Mouse (Mus musculus): ENCODE data around the gene C130032M10Rik. TPM values are rescaled to one million over a fixed set of nuclear protein-coding genes. Genes with fewer than 3 reads are reported as not detected.

Gene C130032M10Rik
- polyA plus RNA-seq, 1 experiment: 0.06 TPM

GRCm38 (mm10) chr9:114543882-114544753, 28.6 kb downstream of the C130032M10Rik start:
- TF ChIP-seq POLR2AphosphoS2 (IDR thresholded peaks at IDR 0.05; ENCODE audit: insufficient read length, low read depth) (no peak), MYOD1 (IDR thresholded peaks at IDR 0.05; ENCODE audit: control insufficient read depth in 1 of 3, insufficient read length in 2 of 3, low read depth in 2 of 3) (no peak), MYOG (IDR thresholded peaks at IDR 0.05; ENCODE audit: control insufficient read depth in 1 of 3, insufficient read depth in 1 of 3, insufficient read length in 2 of 3, low read depth in 2 of 3) (no peak), POLR2A (IDR thresholded peaks at IDR 0.05; ENCODE audit: insufficient read length, low read depth) (no peak), TCF12 (IDR thresholded peaks at IDR 0.05; ENCODE audit: insufficient read depth, poor library complexity, severe bottlenecking) (no peak), REST (IDR thresholded peaks at IDR 0.05; ENCODE audit: insufficient read depth, insufficient read length) (no peak), MAX (IDR thresholded peaks at IDR 0.05; ENCODE audit: low read depth) (no peak), SRF (IDR thresholded peaks at IDR 0.05; ENCODE audit: control insufficient read depth, insufficient read length, low read depth) (no peak), CEBPB (IDR thresholded peaks at IDR 0.05; ENCODE audit: insufficient read depth, poor library complexity, severe bottlenecking) (no peak), E2F4 (IDR thresholded peaks at IDR 0.05; ENCODE audit: insufficient read depth) (no peak), TCF3 (IDR thresholded peaks at IDR 0.05; ENCODE audit: insufficient read length, low read depth) (no peak)
- H3K36me3 ChIP-seq (ENCODE audit: control insufficient read depth, insufficient read depth): no peaks in the 10 kb centered on the region
- no peak overlapping the region for H3K4me3 ChIP-seq

GRCm38 (mm10) chr9:114544754-114545393, 29.4 kb downstream of the C130032M10Rik start:
- Histone ChIP-seq H3ac (ENCODE audit: control insufficient read depth, insufficient read length) (no peak overlapping the region), H3K79me2 (ENCODE audit: control insufficient read depth, insufficient read depth) (no peaks in the 10 kb centered on the region), H3K4me2 (ENCODE audit: low read depth) (peak overlapping the region; percentile 18), H3K36me3 (ENCODE audit: control insufficient read depth, insufficient read depth) (no peaks in the 10 kb centered on the region), H3K4me3 (no peak overlapping the region), H3K27me3 (ENCODE audit: control insufficient read depth, insufficient read depth, insufficient read length) (no peaks in the 10 kb centered on the region)
- TF ChIP-seq POLR2A (IDR thresholded peaks at IDR 0.05; ENCODE audit: insufficient read length, low read depth) (no peak), TCF3 (IDR thresholded peaks at IDR 0.05; ENCODE audit: insufficient read length, low read depth) (no peak), MYOD1 (IDR thresholded peaks at IDR 0.05; ENCODE audit: control insufficient read depth in 1 of 3, insufficient read length in 2 of 3, low read depth in 2 of 3) (no peak), POLR2AphosphoS2 (IDR thresholded peaks at IDR 0.05; ENCODE audit: insufficient read length, low read depth) (no peak), CEBPB (IDR thresholded peaks at IDR 0.05; ENCODE audit: insufficient read depth, poor library complexity, severe bottlenecking) (no peak), USF1 (IDR thresholded peaks at IDR 0.05; ENCODE audit: low read depth) (no peak), MYOG (IDR thresholded peaks at IDR 0.05; ENCODE audit: control insufficient read depth in 1 of 3, insufficient read depth in 1 of 3, insufficient read length in 2 of 3, low read depth in 2 of 3) (no peak), MAX (IDR thresholded peaks at IDR 0.05; ENCODE audit: low read depth) (no peak), REST (IDR thresholded peaks at IDR 0.05; ENCODE audit: insufficient read depth, insufficient read length) (no peak), TCF12 (IDR thresholded peaks at IDR 0.05; ENCODE audit: insufficient read depth, poor library complexity, severe bottlenecking) (no peak), E2F4 (IDR thresholded peaks at IDR 0.05; ENCODE audit: insufficient read depth) (no peak), SRF (IDR thresholded peaks at IDR 0.05; ENCODE audit: control insufficient read depth, insufficient read length, low read depth) (no peak)

More at GRCm38 (mm10) chr9:114543882-114544753, 28.6 kb downstream of the C130032M10Rik start:
- Histone ChIP-seq H3ac (ENCODE audit: control insufficient read depth, insufficient read length) (no peak overlapping the region), H3K27me3 (ENCODE audit: control insufficient read depth, insufficient read depth, insufficient read length) (no peaks in the 10 kb centered on the region), H3K79me2 (ENCODE audit: control insufficient read depth, insufficient read depth) (no peaks in the 10 kb centered on the region), H3K4me2 (ENCODE audit: low read depth) (peak overlapping the region; percentile 18)

GRCm38 (mm10) chr9:114546765-114547164, 31.3 kb downstream of the C130032M10Rik start:
- Histone ChIP-seq H3K27me3 (ENCODE audit: control insufficient read depth, insufficient read depth, insufficient read length) (no peaks in the 10 kb centered on the region), H3ac (ENCODE audit: control insufficient read depth, insufficient read length) (no peak overlapping the region), H3K4me3 (no peak overlapping the region), H3K79me2 (ENCODE audit: control insufficient read depth, insufficient read depth) (no peaks in the 10 kb centered on the region), H3K4me2 (ENCODE audit: low read depth) (no peak overlapping the region), H3K36me3 (ENCODE audit: control insufficient read depth, insufficient read depth) (no peaks in the 10 kb centered on the region)
- no peak for TF ChIP-seq USF1 (IDR thresholded peaks at IDR 0.05; ENCODE audit: low read depth)
- TF ChIP-seq SRF (IDR thresholded peaks at IDR 0.05; ENCODE audit: control insufficient read depth, insufficient read length, low read depth): no peak
- no peak for TF ChIP-seq CEBPB (IDR thresholded peaks at IDR 0.05; ENCODE audit: insufficient read depth, poor library complexity, severe bottlenecking)
- no peak for TF ChIP-seq E2F4 (IDR thresholded peaks at IDR 0.05; ENCODE audit: insufficient read depth)
- no peak for TF ChIP-seq MYOG (IDR thresholded peaks at IDR 0.05; ENCODE audit: control insufficient read depth in 1 of 3, insufficient read depth in 1 of 3, insufficient read length in 2 of 3, low read depth in 2 of 3)
- TF ChIP-seq TCF12 (IDR thresholded peaks at IDR 0.05; ENCODE audit: insufficient read depth, poor library complexity, severe bottlenecking): no peak
- TF ChIP-seq POLR2AphosphoS2 (IDR thresholded peaks at IDR 0.05; ENCODE audit: insufficient read length, low read depth): no peak
- no peak for TF ChIP-seq REST (IDR thresholded peaks at IDR 0.05; ENCODE audit: insufficient read depth, insufficient read length)
- no peak for TF ChIP-seq MAX (IDR thresholded peaks at IDR 0.05; ENCODE audit: low read depth)
- TF ChIP-seq POLR2A (IDR thresholded peaks at IDR 0.05; ENCODE audit: insufficient read length, low read depth): no peak
- TF ChIP-seq MYOD1 (IDR thresholded peaks at IDR 0.05; ENCODE audit: control insufficient read depth in 1 of 3, insufficient read length in 2 of 3, low read depth in 2 of 3): no peak
- TF ChIP-seq TCF3 (IDR thresholded peaks at IDR 0.05; ENCODE audit: insufficient read length, low read depth): no peak

GRCm38 (mm10) chr9:114547643-114548077, 32.2 kb downstream of the C130032M10Rik start:
- Histone ChIP-seq H3K79me2 (ENCODE audit: control insufficient read depth, insufficient read depth) (no peaks in the 10 kb centered on the region), H3K36me3 (ENCODE audit: control insufficient read depth, insufficient read depth) (no peaks in the 10 kb centered on the region), H3K27me3 (ENCODE audit: control insufficient read depth, insufficient read depth, insufficient read length) (no peaks in the 10 kb centered on the region), H3ac (ENCODE audit: control insufficient read depth, insufficient read length) (no peak overlapping the region), H3K4me3 (no peak overlapping the region), H3K4me2 (ENCODE audit: low read depth) (no peak overlapping the region)
- TF ChIP-seq USF1 (IDR thresholded peaks at IDR 0.05; ENCODE audit: low read depth): no peak
- TF ChIP-seq TCF12 (IDR thresholded peaks at IDR 0.05; ENCODE audit: insufficient read depth, poor library complexity, severe bottlenecking): no peak
- no peak for TF ChIP-seq TCF3 (IDR thresholded peaks at IDR 0.05; ENCODE audit: insufficient read length, low read depth)
- no peak for TF ChIP-seq MYOG (IDR thresholded peaks at IDR 0.05; ENCODE audit: control insufficient read depth in 1 of 3, insufficient read depth in 1 of 3, insufficient read length in 2 of 3, low read depth in 2 of 3)
- no peak for TF ChIP-seq POLR2AphosphoS2 (IDR thresholded peaks at IDR 0.05; ENCODE audit: insufficient read length, low read depth)
- TF ChIP-seq MAX (IDR thresholded peaks at IDR 0.05; ENCODE audit: low read depth): no peak
- TF ChIP-seq E2F4 (IDR thresholded peaks at IDR 0.05; ENCODE audit: insufficient read depth): no peak
- no peak for TF ChIP-seq CEBPB (IDR thresholded peaks at IDR 0.05; ENCODE audit: insufficient read depth, poor library complexity, severe bottlenecking)
- TF ChIP-seq MYOD1 (IDR thresholded peaks at IDR 0.05; ENCODE audit: control insufficient read depth in 1 of 3, insufficient read length in 2 of 3, low read depth in 2 of 3): no peak
- TF ChIP-seq REST (IDR thresholded peaks at IDR 0.05; ENCODE audit: insufficient read depth, insufficient read length): no peak
- TF ChIP-seq POLR2A (IDR thresholded peaks at IDR 0.05; ENCODE audit: insufficient read length, low read depth): no peak
- TF ChIP-seq SRF (IDR thresholded peaks at IDR 0.05; ENCODE audit: control insufficient read depth, insufficient read length, low read depth): no peak

Data from myocyte (in vitro differentiated cells).